Mouse (Mus musculus): ENCODE measurements around the gene Srebf1. TPM values are rescaled to one million over a fixed set of nuclear protein-coding genes. Genes with fewer than 3 reads are reported as not detected.

Srebf1 gene
- total and polyA plus RNA-seq, 2 experiments from 2014 or later = 50.6 to 169 TPM

DNA sequence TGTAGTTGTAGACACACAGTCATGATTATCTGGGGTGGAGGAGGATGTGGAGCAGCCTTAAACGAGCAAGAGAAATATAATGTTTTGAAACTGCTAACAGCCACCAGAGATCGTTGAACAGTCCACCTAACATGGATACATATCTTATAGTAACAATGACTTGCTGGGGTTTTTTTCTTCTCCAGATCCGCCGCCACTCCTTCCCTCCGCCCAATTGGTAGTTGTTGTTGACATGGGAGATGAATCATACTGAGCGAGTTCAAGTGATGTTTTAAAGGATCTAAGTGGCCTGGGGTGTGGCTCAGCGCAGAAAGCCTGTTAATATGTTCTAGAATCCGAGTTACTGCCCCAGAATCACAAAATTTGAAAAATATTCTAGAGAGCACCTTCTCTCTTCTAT, 2.8 kb downstream of the Srebf1 start:
- no peaks in the 10 kb centered on the region for H3K27me3 ChIP-seq (ENCODE audit: insufficient read depth, low read length)
- H3K4me2 ChIP-seq (ENCODE audit: low read depth, low read length) = peak overlapping the region; percentile 74
- 48% methylated on average over 8 of the region's 8 CpGs for WGBS
- TF ChIP-seq CTCF (IDR thresholded peaks at IDR 0.05; ENCODE audit: low read depth) = no peak
- peak overlapping the region; percentile 68; the same call in 1 of the 2 replicates for H3K27ac ChIP-seq
- ATAC-seq = no peak
- DNase-seq (ENCODE audit: low spot score) = no peak
- H3K4me1 ChIP-seq (ENCODE audit: insufficient read depth, low read length) = peaks cover 11% of the 10 kb centered on the region
- H3K9me3 ChIP-seq (ENCODE audit: low read length) = no peaks in the 10 kb centered on the region
- peak overlapping the region; percentile 51 for H3K9ac ChIP-seq (replicated peaks; ENCODE audit: low read length)
- peak overlapping the region; percentile 61 for H3K4me3 ChIP-seq (ENCODE audit: low read length)
- no peaks in the 10 kb centered on the region for H3K36me3 ChIP-seq (ENCODE audit: insufficient read depth, low read length)

DNA sequence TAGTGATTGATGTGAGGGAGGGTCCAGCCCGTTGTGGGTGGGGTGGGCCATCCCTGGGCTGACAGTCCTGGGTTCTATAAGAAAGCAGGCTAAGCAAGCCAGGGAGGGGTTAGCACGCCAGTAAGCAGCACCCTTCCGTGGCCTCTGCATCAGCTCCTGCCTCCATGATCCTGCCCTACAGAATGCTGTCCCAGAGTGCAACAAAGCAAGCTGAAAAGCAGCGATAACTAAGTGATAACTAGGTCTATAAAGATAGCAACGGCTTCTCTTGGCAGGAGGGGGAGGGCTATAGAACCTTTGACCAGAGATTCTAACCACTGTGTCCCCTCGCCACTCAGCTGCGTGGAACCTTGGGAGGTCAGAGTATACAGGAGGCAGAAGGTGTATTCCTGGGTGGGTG, 4.9 kb downstream of the Srebf1 start:
- H3K36me3 ChIP-seq (ENCODE audit: insufficient read depth, low read length) = no peaks in the 10 kb centered on the region
- H3K4me3 ChIP-seq (ENCODE audit: low read length) = no peak overlapping the region
- 91% methylated on average over 7 of the region's 7 CpGs for WGBS
- no peaks in the 10 kb centered on the region for H3K27me3 ChIP-seq (ENCODE audit: insufficient read depth, low read length)
- H3K4me2 ChIP-seq (ENCODE audit: low read depth, low read length) = no peak overlapping the region
- DNase-seq (ENCODE audit: low spot score) (no peak), ATAC-seq (no peak)
- TF ChIP-seq CTCF (IDR thresholded peaks at IDR 0.05; ENCODE audit: low read depth) = no peak
- no peak overlapping the region for H3K9ac ChIP-seq (replicated peaks; ENCODE audit: low read length)
- no peak overlapping the region for H3K27ac ChIP-seq
- H3K4me1 ChIP-seq (ENCODE audit: insufficient read depth, low read length) = 0 out of 2 replicates have a peak, but pooled peaks cover 7% of the 10 kb centered on the region
- no peaks in the 10 kb centered on the region for H3K9me3 ChIP-seq (ENCODE audit: low read length)

GRCm38 (mm10) chr11:60216671-60217070, 5.7 kb downstream of the Srebf1 start:
- 79% methylated on average over 1 of the region's 1 CpGs for WGBS

GRCm38 (mm10) chr11:60213266-60213665, 9.1 kb downstream of the Srebf1 start:
- H3K9me3 ChIP-seq (ENCODE audit: low read length) = no peaks in the 10 kb centered on the region
- DNase-seq (ENCODE audit: low spot score) = no peak
- TF ChIP-seq CTCF (IDR thresholded peaks at IDR 0.05; ENCODE audit: low read depth) = no peak
- H3K4me2 ChIP-seq (ENCODE audit: low read depth, low read length) = no peak overlapping the region
- no peak for ATAC-seq
- H3K36me3 ChIP-seq (ENCODE audit: insufficient read depth, low read length) = no peaks in the 10 kb centered on the region
- H3K27me3 ChIP-seq (ENCODE audit: insufficient read depth, low read length) = no peaks in the 10 kb centered on the region
- H3K9ac ChIP-seq (replicated peaks; ENCODE audit: low read length) = 0 out of 2 replicates have a peak overlapping the region, but pooled peaks have one; percentile 6
- H3K27ac ChIP-seq = peak overlapping the region; percentile 32; the same call in 1 of the 2 replicates
- 57% methylated on average over 6 of the region's 6 CpGs for WGBS
- peaks cover 29% of the 10 kb centered on the region for H3K4me1 ChIP-seq (ENCODE audit: insufficient read depth, low read length)
- H3K4me3 ChIP-seq (ENCODE audit: low read length) = no peak overlapping the region

More at GRCm38 (mm10) chr11:60216671-60217070, 5.7 kb downstream of the Srebf1 start:
- Histone ChIP-seq H3K4me2 (ENCODE audit: low read depth, low read length) (no peak overlapping the region), H3K4me1 (ENCODE audit: insufficient read depth, low read length) (0 out of 2 replicates have a peak, but pooled peaks cover 7% of the 10 kb centered on the region), H3K4me3 (ENCODE audit: low read length) (no peak overlapping the region), H3K9me3 (ENCODE audit: low read length) (no peaks in the 10 kb centered on the region), H3K27ac (no peak overlapping the region), H3K9ac (replicated peaks; ENCODE audit: low read length) (no peak overlapping the region), H3K27me3 (ENCODE audit: insufficient read depth, low read length) (no peaks in the 10 kb centered on the region), H3K36me3 (ENCODE audit: insufficient read depth, low read length) (no peaks in the 10 kb centered on the region)
- TF ChIP-seq CTCF (IDR thresholded peaks at IDR 0.05; ENCODE audit: low read depth) = no peak
- ATAC-seq = no peak
- no peak for DNase-seq (ENCODE audit: low spot score)

- no peaks in the 10 kb centered on the region for H3K36me3 ChIP-seq (ENCODE audit: insufficient read depth, low read length)
- H3K4me3 ChIP-seq (ENCODE audit: low read length) = no peak overlapping the region
- 0 out of 2 replicates have a peak overlapping the region, but pooled peaks have one; percentile 11 for H3K27ac ChIP-seq
- no peak overlapping the region for H3K4me2 ChIP-seq (ENCODE audit: low read depth, low read length)
- WGBS = 50% methylated on average over 12 of the region's 12 CpGs
- H3K27me3 ChIP-seq (ENCODE audit: insufficient read depth, low read length) = no peaks in the 10 kb centered on the region
- no peak overlapping the region for H3K9ac ChIP-seq (replicated peaks; ENCODE audit: low read length)
- no peaks in the 10 kb centered on the region for H3K9me3 ChIP-seq (ENCODE audit: low read length)
- TF ChIP-seq CTCF (IDR thresholded peaks at IDR 0.05; ENCODE audit: low read depth) = no peak
- ATAC-seq (no peak), DNase-seq (ENCODE audit: low spot score) (no peak)
- peaks cover 43% of the 10 kb centered on the region for H3K4me1 ChIP-seq (ENCODE audit: insufficient read depth, low read length)
Observed at GRCm38 (mm10) chr11:60211761-60212160, 10.6 kb downstream of the Srebf1 start.

DNA sequence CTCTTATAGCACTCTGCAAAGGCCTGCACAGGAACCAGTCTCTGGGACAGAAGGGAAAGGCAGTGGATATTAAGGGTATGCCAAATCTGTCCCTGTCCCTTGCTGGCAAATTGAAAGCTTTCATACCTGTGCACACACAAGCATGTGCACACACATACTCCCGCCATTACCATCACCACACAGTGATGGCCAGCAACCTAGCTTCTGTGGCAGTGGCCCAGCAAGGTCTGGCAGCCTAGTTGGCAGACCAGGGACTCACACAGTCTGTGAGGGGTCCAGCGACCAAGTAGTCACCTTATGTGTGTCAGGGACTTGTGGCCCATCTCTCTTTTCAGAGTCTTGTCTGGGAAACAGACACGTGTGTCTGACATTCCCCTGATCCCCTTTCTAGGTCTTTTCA, 11.2 kb downstream of the Srebf1 start:
- Histone ChIP-seq H3K4me1 (ENCODE audit: insufficient read depth, low read length) (peaks cover 44% of the 10 kb centered on the region), H3K4me2 (ENCODE audit: low read depth, low read length) (no peak overlapping the region; the same call in 1 of the 2 replicates), H3K9ac (replicated peaks; ENCODE audit: low read length) (peak overlapping the region; percentile 61; the same call in 1 of the 2 replicates), H3K36me3 (ENCODE audit: insufficient read depth, low read length) (no peaks in the 10 kb centered on the region), H3K27ac (peak overlapping the region; percentile 89), H3K27me3 (ENCODE audit: insufficient read depth, low read length) (no peaks in the 10 kb centered on the region), H3K9me3 (ENCODE audit: low read length) (no peaks in the 10 kb centered on the region), H3K4me3 (ENCODE audit: low read length) (no peak overlapping the region)
- no peak for ATAC-seq
- WGBS = 50% methylated on average over 3 of the region's 3 CpGs
- no peak for TF ChIP-seq CTCF (IDR thresholded peaks at IDR 0.05; ENCODE audit: low read depth)
- no peak for DNase-seq (ENCODE audit: low spot score)

GRCm38 (mm10) chr11:60210305-60210724, 12.1 kb downstream of the Srebf1 start:
- no peak for TF ChIP-seq CTCF (IDR thresholded peaks at IDR 0.05; ENCODE audit: low read depth)
- peak overlapping the region; percentile 89 for H3K27ac ChIP-seq
- WGBS = under 1% methylated on average over 47 of the region's 47 CpGs
- H3K9me3 ChIP-seq (ENCODE audit: low read length) = no peaks in the 10 kb centered on the region
- ATAC-seq = peak; percentile 88
- peak; percentile 94 for DNase-seq (ENCODE audit: low spot score)
- no peaks in the 10 kb centered on the region; the same call in 1 of the 2 replicates for H3K36me3 ChIP-seq (ENCODE audit: insufficient read depth, low read length)
- H3K4me1 ChIP-seq (ENCODE audit: insufficient read depth, low read length) = peaks cover 44% of the 10 kb centered on the region
- H3K9ac ChIP-seq (replicated peaks; ENCODE audit: low read length) = peak overlapping the region; percentile 61
- H3K4me3 ChIP-seq (ENCODE audit: low read length) = peak overlapping the region; percentile 39
- peak overlapping the region; percentile 68 for H3K4me2 ChIP-seq (ENCODE audit: low read depth, low read length)
- no peaks in the 10 kb centered on the region for H3K27me3 ChIP-seq (ENCODE audit: insufficient read depth, low read length)
